Mouse (Mus musculus) liver, postnatal 0 days (tissue): ENCODE results near the gene Yipf2.

Experiments used
- CTCF ChIP-seq: sonication (generic); IDR thresholded peaks from 2 replicates; pipeline ENCODE4 v1.5.1; 2016; ENCODE audit warnings: antibody characterized with exemption, low read depth
- EP300 ChIP-seq: IDR thresholded peaks from 2 replicates; pipeline ENCODE4 v1.6.1; 2016; ENCODE audit warnings: antibody characterized with exemption, low read depth, mild to moderate bottlenecking

DNA sequence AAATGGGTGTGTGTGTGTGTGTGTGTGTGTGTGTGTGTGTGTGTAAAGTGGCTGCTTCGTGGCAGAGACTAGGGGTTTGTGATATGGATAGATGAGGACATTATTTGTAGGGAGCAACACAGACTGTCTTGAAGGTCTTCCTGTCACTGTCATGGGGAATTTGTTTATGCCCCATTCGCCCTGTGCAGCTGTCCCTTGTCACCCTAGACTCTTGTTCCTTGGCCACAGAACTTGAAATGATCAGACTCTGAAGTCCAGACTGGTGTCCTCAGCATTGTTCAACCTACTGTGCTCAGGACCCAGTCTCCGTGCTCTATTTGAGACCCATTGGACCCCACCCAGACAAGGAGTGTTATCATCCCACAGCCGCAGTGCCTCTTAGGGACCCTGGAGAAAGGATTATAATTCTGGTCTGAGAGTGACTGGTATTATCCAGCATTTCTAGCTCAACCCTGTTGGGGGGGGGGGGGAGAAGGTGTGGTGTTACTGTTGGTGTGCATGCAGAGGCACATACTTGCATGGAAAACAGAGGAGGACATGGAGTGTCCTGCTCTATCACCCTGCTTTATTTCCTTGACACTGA is 27.5 kb downstream of the Yipf2 start:
- no peak for TF ChIP-seq EP300
- no peak for TF ChIP-seq CTCF
